Mouse (Mus musculus) yolk sac, embryonic 10.5 days (tissue): ENCODE data around the gene Gm8978.
A peak's percentile ranks its signal among the peaks of the same experiment; 100 is the strongest.
"Not testable (repeated sequence)": the region's sequence is repeated elsewhere in the genome, so short reads cannot be mapped to it uniquely, and the experiment has no call there.

Source experiments
- DNase-seq: peaks from one replicate; pipeline ENCODE4 v3.0.0-alpha.2; 2017; ENCODE audit warnings: low spot score

Gm8978 gene

DNA sequence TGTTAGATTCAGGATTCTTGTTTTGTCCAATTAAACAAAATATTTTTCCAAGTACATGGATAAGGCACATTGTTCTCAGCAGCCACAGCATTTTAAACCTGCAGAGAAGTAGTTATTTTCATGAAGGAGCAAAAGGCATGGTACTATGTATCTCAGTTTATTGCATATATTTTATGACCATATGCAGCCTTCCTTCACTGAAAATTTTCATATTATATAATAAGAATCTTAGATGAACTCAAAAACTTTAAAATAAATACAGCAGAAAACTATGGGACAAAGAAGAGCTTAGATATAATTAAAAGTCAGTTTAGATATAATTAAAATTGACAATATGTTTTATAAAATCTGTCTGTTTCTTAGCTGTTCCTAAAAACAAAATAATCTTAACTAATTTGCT, at the start of gene Gm8978:
TSS of gene Gm8978 (minus strand) at position 101 of the 400 bp plus-strand sequence.
- not testable (repeated sequence) for DNase-seq

DNA sequence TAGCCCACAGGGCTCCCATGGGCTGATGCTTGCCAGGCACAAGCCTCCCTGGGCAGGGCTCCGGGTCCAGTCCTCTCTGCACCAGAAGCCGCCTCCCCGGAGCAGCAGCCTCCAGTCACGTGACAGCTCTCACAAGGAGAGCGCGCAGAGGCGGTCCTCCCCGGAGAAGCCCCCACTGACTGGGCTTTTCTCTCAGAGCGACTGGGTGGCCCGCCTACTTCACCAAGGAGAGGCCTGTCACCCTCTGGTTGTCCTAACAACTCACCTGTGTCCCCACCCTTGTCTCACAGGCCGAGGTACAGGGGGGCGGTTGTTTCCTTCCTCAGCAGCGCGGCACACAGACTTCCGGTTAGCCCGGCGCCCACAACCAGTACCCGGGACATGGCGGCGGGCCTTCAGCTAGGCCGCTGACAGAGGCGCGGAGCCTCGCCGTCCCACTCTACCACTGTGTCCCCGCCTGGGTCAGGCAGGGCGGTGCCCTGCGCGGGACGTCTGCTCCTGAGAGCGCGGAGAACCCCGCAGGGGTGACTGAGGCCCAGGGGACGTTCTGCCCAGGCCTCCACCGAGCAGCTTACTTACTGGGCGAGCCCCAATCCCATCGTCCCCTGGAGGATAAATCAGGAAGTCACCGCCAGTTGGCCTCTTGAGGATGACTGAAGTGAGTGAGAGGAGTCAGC, 35.3 kb downstream of the Gm8978 start:
- peak; percentile 62 for DNase-seq

DNA sequence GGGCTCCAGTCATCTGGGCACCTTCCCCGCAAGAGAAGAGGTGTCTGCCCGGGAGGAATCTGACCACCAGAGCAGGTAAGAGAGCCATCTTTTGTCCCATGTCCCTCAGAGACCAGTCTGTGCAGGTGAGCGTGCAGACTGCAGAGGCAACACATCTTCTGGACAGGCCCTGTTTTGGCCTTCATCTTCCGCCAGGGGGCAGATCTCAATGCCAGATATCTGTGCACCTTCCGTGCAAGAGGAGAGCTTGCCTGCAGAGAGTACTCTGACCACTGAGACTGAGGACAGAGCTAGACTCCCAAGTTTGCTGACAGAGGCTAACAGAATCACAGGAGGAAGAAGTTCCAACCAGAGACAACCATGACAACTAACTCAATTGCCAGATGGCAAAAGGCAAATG, 56.5 kb downstream of the Gm8978 start:
- DNase-seq, result not testable (repeated sequence)
